Mouse (Mus musculus) kidney, adult 9 months (tissue): ENCODE measurements at regions not wholly inside any gene's neighbourhood (a gene's known extent, or its start where the extent isn't known, plus 50 kb on each side); places are given as distances from the start of the nearest gene placed in this dataset.

Experiments
- DNase-seq: peaks from one replicate; pipeline ENCODE4 v3.0.0; 2022

DNA sequence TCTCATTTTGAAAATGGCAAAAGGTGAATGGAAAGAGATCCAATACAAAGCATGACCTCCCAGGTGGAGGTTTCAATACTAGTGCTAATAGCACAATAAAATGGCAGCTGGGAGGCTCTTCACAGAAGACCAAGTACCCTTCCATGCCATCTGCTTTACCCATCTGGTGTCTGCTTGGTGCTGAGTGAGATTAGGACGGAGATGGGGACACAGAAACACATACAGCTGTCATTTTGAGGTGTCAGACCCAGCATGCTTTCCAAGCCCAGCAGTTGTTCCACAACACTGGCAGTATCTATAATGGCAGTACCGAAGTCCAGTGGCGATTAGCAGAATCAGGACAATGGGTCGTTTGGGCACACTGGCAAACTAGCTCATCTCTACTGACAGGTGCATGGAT is 118.9 kb upstream of the 1700064H15Rik start:
- no peak for DNase-seq

DNA sequence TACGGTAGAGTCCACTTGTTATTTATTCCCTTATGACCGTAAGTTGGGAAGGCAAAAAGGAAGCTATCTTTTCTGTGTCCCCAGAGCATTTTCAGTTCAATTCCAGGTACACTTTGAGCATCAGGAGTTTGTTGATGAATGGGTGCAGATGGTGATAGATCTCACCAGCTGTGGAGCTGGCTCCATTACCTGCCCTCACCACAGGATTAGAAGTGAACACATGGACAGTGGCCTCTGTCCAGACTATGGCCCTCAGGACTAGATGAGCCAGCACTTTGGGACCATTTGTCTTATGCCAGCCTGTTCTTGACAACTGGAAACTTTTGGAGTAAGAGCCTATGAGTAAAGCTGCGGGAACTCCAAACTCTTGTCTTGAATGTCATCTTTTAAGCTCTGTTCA is 123.5 kb upstream of the 1700064H15Rik start:
- DNase-seq, result no peak

DNA sequence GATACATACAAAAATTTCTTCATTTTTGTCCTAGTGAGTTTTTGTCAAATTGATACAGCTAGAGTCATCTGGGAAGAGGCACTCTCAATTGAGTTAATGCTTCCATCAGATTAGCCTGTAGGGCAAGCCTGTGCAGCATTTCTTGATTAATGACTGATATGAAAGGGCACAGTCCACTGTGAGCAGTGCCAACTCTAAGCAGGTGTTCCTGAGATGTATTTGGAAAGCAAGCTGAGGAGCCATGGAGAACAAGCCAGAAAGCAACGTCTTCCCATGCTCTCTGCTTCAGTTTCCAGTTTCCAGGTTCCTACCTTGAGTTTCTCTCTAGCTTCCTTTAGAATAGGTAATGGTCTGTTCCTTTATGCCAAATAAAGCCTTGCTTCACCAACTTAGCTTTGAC is 125.5 kb upstream of the 1700064H15Rik start:
- DNase-seq, result peak; percentile 86

DNA sequence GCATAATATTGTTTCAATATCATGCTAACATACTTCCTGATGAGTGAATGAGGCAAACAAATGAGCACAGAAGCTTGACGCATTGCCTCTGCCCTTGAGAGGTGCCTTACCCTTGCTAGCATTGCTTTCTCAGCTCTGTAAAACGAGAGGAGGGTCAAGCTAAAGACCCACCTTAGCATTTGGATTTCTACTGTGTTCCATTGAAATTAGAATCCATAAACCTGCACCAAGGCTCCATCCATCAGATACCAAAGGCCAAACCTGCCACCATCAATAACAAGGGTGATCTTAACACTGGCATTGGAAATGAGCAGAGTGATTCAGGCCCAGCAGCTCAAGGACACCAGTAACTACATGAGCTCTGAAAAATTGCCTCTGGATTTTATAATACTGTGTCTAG is 126.2 kb upstream of the 1700064H15Rik start:
- no peak for DNase-seq

DNA sequence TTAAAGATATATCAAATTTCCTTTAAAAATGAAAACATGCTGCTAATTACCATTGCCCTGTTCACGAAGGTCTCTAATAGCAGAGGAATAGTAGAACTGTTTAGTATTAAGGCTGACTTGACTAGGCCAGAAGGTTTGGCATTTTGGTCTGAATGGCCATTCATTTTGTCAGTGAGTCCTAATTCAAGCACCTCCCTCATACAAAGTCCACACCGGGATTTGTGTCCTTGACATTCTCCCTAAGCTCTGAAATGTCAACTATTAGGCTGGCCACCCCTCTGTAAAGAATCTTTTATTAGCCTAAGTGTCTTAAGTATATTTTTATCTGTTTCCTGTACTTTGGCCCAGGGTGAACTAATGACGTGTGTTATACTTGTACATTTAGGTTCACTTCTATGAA is 126.7 kb upstream of the 1700064H15Rik start:
- DNase-seq, result peak; percentile 12

DNA sequence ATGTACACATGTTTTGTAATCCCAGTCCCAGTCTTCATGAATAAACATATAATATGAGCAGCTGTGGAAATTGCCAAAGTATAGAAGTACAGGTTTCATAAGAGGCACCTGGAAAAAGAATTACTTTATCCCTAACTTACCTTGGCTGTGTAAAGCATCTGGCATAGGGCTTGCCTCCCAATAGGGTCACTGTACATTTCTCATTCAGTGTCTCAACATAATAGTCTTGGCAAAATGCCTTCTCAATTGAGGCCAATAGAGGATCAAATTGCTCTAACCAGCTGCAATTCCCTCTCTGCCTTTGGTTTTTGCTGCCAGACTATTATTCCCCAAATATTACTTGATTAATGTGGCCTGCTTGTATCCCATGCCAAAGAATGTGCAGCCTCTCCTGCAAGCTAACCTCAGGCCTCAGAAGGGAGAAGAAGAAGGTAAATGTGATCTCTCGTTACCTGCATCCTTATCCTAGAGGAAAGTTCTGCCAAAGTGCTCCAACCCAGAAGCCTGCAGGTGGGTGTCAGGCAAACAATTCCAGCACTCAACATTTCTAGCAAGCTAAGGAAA is 158.2 kb upstream of the Cp start:
- no peak for DNase-seq

DNA sequence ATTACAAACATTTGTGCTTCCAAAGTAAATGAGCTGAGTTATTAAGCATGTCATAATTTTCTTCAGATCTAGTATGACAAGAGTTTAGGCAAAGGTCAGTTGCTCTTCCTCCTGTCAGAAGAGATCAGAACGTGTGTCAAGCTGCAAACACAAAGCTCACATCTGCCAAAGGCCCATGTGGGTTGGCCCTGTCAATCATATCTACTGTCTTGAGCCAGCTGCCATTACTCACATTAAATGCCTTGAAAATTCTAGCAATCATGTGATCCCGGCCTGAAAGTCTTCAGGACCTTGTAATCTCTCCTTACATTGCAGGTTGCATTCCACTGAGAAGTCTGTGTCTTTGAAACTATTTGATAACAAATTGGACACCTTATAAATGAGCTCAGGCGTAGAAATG is 146.8 kb upstream of the Cp start:
- no peak for DNase-seq

DNA sequence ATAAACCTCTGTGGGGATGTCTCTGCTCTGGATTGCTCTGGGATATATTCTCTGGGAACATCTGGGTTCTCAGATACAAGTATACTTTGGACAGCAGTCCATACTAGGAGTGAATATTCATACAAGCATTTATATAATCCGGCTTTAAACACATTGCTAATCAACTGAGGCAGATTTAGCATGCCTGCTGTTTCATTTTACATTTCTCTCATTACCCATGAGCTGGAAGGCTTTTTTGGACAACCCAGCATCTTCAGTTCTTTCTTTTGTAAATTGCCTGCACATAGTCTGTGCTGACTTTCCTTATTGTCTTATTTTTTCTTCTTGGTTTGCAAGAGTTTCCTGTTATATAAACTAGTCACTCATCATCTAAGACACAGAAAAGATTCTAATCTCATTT is 131.9 kb upstream of the Cp start:
- no peak for DNase-seq

DNA sequence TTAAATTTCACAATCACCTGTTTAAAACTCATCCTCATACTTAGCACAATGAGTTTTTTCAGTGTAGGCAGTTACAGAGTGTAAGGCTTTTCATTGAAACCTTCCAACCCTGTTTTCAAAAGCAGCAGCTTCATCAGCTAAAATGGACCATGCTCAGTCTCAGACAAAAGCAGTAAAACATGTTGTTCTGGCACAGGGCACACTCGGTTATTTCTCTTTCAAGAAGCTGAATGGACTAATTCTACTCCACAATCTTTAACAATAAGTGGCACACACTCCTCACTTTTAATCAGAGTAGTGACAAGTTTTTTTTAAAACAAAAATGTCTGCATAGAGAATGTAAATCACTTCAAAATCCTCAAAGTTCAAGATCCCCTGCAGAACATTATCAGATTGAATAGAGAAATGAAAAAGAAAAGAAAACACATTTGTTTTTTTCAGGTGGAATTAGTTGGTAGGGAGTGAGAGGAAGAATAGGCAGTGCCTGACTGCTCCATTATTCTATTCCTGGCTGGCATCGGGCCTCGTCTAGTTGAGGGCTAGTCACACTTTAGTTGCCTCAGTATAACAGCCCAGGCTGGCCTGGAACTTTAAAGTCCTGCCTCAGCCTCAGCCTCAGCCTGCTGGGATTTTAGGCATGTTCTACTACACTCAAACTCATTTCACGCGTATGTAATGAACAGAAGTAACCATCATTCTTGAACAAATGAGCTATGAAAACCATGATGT is 128.2 kb upstream of the Cp start:
- DNase-seq, result no peak

DNA sequence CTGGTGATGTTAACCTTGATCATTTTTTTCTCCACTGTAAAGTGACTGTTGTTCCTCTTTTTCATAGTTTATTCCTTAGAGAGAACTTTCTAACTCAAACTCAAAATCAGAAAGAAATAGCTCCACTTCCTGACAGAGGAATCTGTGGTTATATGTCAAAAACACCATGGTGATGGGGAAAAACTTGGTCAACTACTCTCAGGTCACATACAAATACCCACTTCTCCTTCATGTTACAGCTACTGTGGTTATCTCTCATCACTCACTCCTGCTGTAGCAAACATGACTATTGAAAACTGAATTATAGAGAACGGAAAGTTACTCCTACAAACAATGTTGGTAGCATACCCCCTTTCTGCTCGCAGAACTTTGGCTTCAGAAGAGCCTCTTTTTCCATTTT is 127.1 kb upstream of the Cp start:
- no peak for DNase-seq

DNA sequence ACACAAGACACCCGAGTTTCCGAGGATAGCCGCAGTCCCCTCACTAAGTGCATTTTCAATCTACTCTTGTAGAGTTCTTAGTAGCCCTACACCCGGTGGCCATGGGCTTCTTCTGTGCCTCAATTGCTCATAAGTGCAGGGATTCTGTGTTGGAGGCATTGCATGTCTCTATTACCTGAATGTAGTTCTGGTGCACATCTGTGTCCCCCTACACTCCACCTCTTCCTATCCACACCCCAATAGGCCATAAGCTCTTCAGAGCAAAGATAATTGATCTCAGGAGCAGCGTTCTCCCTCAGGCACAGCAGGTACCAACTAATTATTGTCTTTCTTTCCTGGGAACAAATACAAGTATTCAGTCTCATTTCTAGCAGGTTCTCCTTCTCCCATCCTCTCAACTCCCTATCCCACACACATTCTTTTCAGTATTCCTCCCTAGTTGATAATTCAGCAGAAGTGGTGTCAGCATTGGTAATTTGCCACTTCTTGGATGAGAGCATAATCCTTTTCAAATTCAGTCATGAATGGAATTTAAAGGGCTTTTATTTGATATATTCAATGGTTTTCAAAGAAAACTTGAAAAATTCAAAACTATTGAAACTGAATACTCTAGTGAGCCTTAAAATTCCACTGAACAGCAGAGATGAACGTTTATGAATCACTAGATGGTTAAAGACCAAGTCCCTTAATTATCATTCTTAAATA is 108.7 kb upstream of the Cp start:
- no peak for DNase-seq

DNA sequence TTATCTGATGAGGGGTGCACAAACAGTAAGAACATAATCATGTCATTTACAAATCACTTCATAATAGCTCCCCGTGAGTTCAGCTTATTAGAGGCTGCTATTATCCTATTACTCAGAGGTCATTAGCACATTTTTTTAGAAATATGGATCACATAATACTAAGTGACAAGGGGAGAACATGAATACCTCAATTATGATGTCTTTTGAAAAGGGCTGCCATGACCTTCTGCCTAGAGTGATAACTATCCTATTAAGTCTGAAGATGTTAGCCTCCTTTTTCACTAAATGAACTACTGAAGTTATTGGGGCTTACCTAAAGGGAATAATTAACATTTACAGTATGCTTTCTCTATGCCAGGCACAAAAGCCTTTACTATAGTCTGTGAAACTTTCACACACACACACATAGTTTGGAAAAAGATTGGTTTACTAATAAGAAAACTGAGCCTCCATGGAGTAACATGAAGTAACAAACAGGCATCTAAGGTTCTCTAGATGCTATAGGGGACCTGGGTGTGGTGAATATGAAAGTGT is 108.1 kb upstream of the Cp start:
- DNase-seq, result no peak

DNA sequence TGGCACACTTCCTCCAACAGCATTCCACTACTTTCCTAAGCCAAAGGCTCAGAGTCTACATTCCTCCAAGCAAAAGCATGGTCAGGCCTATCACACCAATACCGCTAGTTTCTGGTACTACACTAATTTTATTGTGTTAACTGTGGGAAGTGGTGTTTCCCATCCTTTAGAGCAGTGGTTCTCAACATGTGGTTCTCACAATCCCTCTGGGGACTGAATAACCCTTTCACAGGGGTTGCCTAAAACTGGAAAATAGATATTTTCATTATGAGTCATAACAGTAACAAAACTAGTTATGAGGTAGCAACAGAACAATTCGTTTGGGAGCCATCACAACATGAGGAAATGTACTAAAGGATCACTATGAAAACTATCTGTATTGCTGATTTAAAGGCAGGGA is 74.2 kb upstream of the Cp start:
- no peak for DNase-seq

DNA sequence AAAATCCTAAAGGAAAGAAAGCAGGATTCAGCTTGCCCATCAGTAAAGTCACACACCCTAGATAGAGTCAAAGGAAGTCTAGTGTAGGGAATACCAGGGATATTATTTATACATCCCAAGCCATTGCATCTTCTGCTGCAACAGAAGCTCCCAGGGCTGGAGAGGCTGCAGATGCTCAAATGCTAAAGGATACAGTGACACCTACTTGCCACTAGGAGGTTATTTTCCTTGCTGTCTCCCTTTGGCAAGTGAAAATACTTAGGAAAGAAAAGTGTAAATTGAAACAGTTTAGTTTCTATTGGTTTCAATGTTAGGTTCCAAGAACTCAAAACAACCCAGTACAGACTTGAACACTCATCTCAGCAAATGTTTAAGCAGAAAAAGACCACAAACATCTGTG is 68.4 kb upstream of the Cp start:
- no peak for DNase-seq

DNA sequence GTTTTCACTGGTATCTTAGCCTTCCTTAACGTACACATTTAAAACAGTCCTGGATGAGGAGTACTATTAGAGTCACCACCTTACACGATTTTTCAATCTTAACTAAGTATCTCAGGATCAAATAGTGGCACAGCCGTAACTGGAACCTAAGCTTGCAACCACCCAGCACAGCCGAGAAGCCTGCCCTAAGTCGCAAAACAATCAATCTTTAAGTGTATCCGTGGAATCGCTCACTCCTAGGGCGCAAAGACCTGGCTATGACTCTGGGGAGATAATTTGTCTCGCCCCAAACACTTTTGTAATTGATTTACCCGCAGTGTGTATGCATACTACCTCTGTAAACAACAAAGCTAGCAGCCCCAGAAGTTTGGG is 62.6 kb upstream of the Cp start:
- DNase-seq, result no peak

DNA sequence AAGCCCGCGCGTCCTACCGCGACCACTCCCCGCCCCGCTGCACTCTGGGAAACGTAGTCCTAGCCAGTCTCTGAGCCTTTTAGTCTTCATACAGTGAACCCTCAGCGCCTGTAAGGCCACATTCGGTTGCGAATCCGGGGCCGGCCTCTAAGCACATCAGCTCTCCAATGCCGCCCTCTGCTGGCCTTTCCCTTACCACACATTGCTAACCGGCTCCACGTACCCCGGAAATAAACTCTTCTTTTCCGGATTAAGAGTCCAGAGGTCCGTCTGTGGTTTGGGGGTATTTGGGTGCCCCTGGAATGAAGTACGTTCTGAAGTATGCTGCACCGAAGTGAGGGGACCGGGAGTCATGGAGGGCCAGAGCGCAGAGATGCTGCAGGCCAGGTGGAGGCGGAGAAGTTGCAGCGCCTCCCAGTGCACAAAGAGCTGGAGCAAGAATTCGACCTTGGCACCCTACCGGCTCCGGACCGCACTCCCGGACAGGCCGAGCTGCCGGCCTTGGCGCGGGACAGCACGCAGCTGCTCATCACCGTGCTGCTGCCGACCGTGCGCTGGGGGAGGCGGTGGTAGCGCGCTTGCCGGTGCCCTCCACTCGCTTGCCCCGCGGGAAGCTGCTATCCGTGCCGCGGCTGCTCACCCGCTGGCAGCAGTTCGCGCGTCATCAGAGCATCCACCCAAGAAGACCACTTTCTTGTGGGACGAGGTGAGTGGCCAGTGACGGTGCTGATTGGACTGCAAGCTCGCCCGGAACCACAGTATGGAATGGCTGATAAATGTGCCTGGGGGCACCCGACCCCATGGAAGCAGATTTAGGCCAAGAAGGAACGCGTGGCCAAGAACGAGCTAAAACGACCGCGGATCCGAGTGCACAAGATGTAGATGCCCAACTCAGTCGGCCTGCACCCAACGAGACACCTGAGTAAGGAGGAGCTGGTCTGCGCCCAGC is 62.0 kb upstream of the Cp start:
- DNase-seq, result peak; percentile 99

DNA sequence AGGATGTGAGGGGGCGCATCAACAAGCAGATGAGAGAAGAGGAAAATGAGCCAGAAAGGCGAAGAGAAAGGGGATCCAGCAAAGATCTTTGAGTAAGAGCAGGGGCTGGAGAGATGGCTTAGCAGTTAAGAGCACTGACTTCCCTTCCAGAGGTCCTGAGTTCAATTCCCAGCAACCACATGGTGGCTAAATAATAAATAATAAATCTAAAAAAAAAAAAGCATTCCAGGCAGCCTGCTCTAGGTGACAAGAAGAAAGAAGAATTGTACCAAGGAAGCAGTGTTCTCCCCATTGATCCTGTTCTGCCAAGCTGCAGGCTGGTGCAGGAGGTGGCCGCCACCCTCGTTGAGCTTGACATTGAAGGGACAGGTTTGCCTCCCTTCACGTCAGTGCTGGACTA is 61.1 kb upstream of the Cp start:
- no peak for DNase-seq

DNA sequence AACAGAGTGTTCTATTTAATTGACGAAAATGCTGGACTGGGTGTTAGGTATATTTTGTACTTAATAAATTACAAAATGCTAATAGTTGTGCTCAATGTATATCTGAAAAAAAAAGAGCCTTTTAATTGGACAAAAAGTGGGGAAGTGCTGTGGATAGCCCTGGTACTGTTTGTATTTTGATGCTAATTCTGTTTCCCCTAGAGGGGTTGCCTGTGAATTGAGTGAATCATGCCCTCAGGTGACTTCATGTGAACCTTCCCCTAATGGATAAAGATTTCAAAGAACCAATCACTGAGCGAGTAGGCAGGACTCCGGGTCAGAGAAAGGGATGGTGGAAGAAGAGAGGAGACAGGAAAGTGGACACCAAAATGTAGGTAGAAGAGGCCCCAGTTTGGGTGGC is 59.7 kb upstream of the Cp start:
- DNase-seq, result no peak

DNA sequence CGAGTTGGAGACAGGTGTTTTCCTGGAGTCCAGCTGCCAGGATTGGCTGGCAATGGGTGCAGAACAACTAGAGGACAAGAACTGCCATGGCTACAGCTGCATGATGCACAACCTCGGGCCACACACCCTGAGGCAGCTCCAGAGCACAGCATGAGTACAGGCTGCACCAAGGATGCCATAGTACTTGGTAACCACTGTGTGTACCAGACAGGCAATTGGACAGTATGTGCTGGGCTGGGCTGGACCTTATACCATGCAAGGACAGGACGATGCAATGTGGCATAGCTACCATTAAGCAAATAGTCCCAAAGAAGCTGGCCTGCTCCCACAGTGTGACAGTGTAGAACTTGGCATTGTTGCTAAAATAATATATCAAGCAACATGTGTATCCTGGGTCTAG is 54.6 kb upstream of the Cp start:
- no peak for DNase-seq

DNA sequence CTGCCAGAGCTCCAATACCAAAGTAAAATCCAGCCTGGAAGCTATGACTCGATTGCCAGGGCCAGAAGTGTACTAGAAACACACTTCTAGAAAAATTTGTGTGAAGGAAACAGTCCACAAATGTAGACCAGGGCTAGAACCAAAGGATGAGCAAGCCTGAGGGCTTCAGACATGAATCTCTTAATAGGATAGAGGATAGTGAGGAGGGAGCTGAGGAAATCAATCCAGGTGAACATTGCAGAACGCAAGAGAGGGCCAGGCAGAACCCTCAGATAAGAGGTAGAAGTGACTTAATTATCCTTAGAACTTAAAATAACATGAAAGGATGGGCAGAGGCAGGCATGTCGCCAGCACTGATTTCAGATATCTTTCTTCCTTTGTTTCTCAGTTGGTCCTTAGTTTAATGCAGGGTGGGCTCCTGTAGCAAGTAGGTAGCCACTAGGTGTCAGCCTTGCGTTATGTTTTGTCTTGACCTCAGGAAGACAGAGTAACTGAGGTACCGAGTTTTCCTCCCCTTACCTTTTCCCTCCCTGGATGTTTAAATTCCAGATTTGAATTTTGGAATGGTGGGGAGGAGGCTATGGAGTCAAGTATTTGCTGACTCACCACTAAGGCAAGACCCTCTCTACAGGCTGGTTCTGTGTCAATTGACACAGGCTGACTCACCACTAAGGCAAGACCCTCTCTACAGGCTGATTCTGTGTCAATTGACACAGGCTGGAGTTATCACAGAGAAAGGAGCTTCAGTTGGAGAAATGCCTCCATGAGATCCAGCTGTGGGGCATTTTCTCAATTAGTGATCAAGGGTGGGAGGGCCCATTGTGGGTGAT is 52.2 kb upstream of the Cp start:
- peak; percentile 62 for DNase-seq
